Mouse (Mus musculus) kidney, postnatal 0 days (tissue): ENCODE results near the gene Ctdspl2. TPM values are rescaled to one million over a fixed set of nuclear protein-coding genes. Genes with fewer than 3 reads are reported as not detected.
"Not testable (repeated sequence)": the region's sequence is repeated elsewhere in the genome, so short reads cannot be mapped to it uniquely, and the experiment has no call there.

Source experiments
- ATAC-seq: fragments of 200-750 bp; cut with Nextera tagmentation; replicated peaks from 2 replicates; pipeline ENCODE4 v1.8.0; 2017; ENCODE audit warnings: low read depth, moderate number of reproducible peaks, moderate TSS enrichment, moderate library complexity; ENCODE audit not compliant: low FRiP score
- DNase-seq: peaks from one replicate; pipeline ENCODE4 v3.0.0-alpha.2; 2016; ENCODE audit warnings: low spot score
- H3K27ac ChIP-seq: fragments of 300-500 bp; sonication (generic); 2 replicates; pipeline ENCODE4 v1.5.1; 2014; ENCODE audit warnings: mild to moderate bottlenecking
- H3K27me3 ChIP-seq: fragments of 300-500 bp; sonication (generic); 2 replicates; pipeline ENCODE4 v1.6.1; 2014; ENCODE audit warnings: low read length, mixed read lengths; ENCODE audit not compliant: insufficient read depth
- H3K36me3 ChIP-seq: fragments of 300-500 bp; sonication (generic); 2 replicates; pipeline ENCODE4 v1.6.1; 2014; ENCODE audit warnings: low read length, mixed read lengths; ENCODE audit not compliant: insufficient read depth
- H3K4me1 ChIP-seq: fragments of 300-500 bp; sonication (generic); replicated peaks from 2 replicates; pipeline ENCODE4 v1.6.1; 2014; ENCODE audit warnings: antibody characterized with exemption, low read length, mixed read lengths; ENCODE audit not compliant: insufficient read depth
- H3K4me2 ChIP-seq: fragments of 300-500 bp; sonication (generic); 2 replicates; pipeline ENCODE4 v1.6.1; 2014; ENCODE audit warnings: mild to moderate bottlenecking, low read length, moderate library complexity, mixed read lengths
- H3K4me3 ChIP-seq: fragments of 300-500 bp; sonication (generic); replicated peaks from 2 replicates; pipeline ENCODE4 v1.5.1; 2014; ENCODE audit warnings: low read depth, low read length
- H3K9ac ChIP-seq: fragments of 300-500 bp; sonication (generic); 2 replicates; pipeline ENCODE4 v1.6.1; 2014; ENCODE audit warnings: low read depth, low read length
- H3K9me3 ChIP-seq: fragments of 300-500 bp; sonication (generic); replicated peaks from 2 replicates; pipeline ENCODE4 v1.6.1; 2016; ENCODE audit warnings: low read length, inconsistent platforms, mixed read lengths
- CTCF ChIP-seq: IDR thresholded peaks from 2 replicates; pipeline ENCODE4 v1.5.1; 2016; ENCODE audit warnings: antibody characterized with exemption, low read depth, mild to moderate bottlenecking, moderate library complexity
- WGBS: fragments of 180-500 bp; shearing (Covaris S2); extraction: QIAGEN DNeasy Blood & Tissue Kit; methylation state at CpG from one replicate; pipeline ENCODE4 v1.1.7; 2014; 5-methylcytosine and 5-hydroxymethylcytosine counted together
- polyA plus RNA-seq: library from polyadenylated mRNA; unstranded; fragments of >200 nt; fragmentation: Nextera tagmentation; extraction: Ambion mirVana; gene quantifications from 2 replicates; pipeline ENCODE4 v1.2.1, GENCODE M21; 2015

Ctdspl2 gene
- polyA plus RNA-seq, 1 experiment from 2014 or later = 38.9 TPM

GRCm38 (mm10) chr2:122022284-122022683 lies 66.5 kb downstream of the Ctdspl2 start:
- Histone ChIP-seq H3K9me3 (no peaks in the 10 kb centered on the region), H3K27me3 (no peaks in the 10 kb centered on the region), H3K4me2 (no peak overlapping the region), H3K4me3 (no peak overlapping the region), H3K27ac (no peak overlapping the region), H3K9ac (no peak overlapping the region), H3K4me1 (no peaks in the 10 kb centered on the region), H3K36me3 (no peaks in the 10 kb centered on the region)
- no peak for DNase-seq
- WGBS = 70% methylated on average over 2 of the region's 2 CpGs
- TF ChIP-seq CTCF = peak; percentile 49
- ATAC-seq = no peak

GRCm38 (mm10) chr2:122027091-122027490 lies 71.3 kb downstream of the Ctdspl2 start:
- H3K27me3 ChIP-seq, H3K9ac ChIP-seq, H3K27ac ChIP-seq, H3K4me3 ChIP-seq, ATAC-seq, H3K36me3 ChIP-seq, DNase-seq, H3K9me3 ChIP-seq, H3K4me1 ChIP-seq: not testable (repeated sequence)
- WGBS = 95% methylated on average over 10 of the region's 10 CpGs
- H3K4me2 ChIP-seq = peak overlapping the region; percentile 64; the same call in 1 of the 2 replicates

GRCm38 (mm10) chr2:122027862-122028755 lies 72.3 kb downstream of the Ctdspl2 start, which contains the start of gene Eif3j1:
Eif3j1 (plus strand) TSS chr2:122028546.
- Histone ChIP-seq H3K4me2 (peak within 1 kb of the TSS; percentile 79), H3K9me3 (no peaks in the 10 kb centered on the region), H3K27ac (peak within 1 kb of the TSS; percentile 92), H3K4me1 (no peaks in the 10 kb centered on the region), H3K36me3 (no peaks in the 10 kb centered on the region), H3K9ac (peak within 1 kb of the TSS; percentile 93), H3K4me3 (peak within 1 kb of the TSS; percentile 86), H3K27me3 (no peaks in the 10 kb centered on the region)
- ATAC-seq (peak; percentile 100), DNase-seq (peak; percentile 96)
- under 1% methylated on average over 52 of the region's 67 CpGs for whole genome bisulfite sequencing
- TF ChIP-seq CTCF = no peak

- Histone ChIP-seq H3K4me1 (no peaks in the 10 kb centered on the region), H3K27me3 (no peaks in the 10 kb centered on the region), H3K27ac (peak overlapping the region; percentile 92), H3K4me2 (peak overlapping the region; percentile 79), H3K9ac (peak overlapping the region; percentile 93), H3K36me3 (0 out of 2 replicates have a peak, but pooled peaks cover 3% of the 10 kb centered on the region), H3K4me3 (peak overlapping the region; percentile 86), H3K9me3 (no peaks in the 10 kb centered on the region)
- DNase-seq (peak; percentile 57), ATAC-seq (peak; percentile 57)
- WGBS = 1% methylated on average over 65 of the region's 71 CpGs
- peak; percentile 23; the same call in 1 of the 2 replicates for TF ChIP-seq CTCF
These were observed 73.2 kb downstream of the Ctdspl2 start for GRCm38 (mm10) chr2:122028756-122029700.

- Histone ChIP-seq H3K4me2 (no peak overlapping the region), H3K36me3 (0 out of 2 replicates have a peak, but pooled peaks cover 3% of the 10 kb centered on the region)
- 61% methylated on average over 5 of the region's 6 CpGs for WGBS
These were observed 76.2 kb downstream of the Ctdspl2 start for GRCm38 (mm10) chr2:122031970-122032369.

GRCm38 (mm10) chr2:122036064-122036463 lies 80.3 kb downstream of the Ctdspl2 start:
- no peaks in the 10 kb centered on the region for H3K27me3 ChIP-seq
- no peak for DNase-seq
- H3K36me3 ChIP-seq = 0 out of 2 replicates have a peak, but pooled peaks cover 7% of the 10 kb centered on the region
- no peaks in the 10 kb centered on the region for H3K4me1 ChIP-seq
- H3K9ac ChIP-seq = no peak overlapping the region
- H3K4me2 ChIP-seq = no peak overlapping the region
- TF ChIP-seq CTCF = no peak
- H3K9me3 ChIP-seq = no peaks in the 10 kb centered on the region
- no peak overlapping the region for H3K4me3 ChIP-seq
- no peak for ATAC-seq
- WGBS = 93% methylated on average over 3 of the region's 3 CpGs
- H3K27ac ChIP-seq = no peak overlapping the region

More at GRCm38 (mm10) chr2:122031970-122032369, 76.2 kb downstream of the Ctdspl2 start:
- Histone ChIP-seq H3K27ac (no peak overlapping the region), H3K9ac (no peak overlapping the region), H3K4me3 (no peak overlapping the region), H3K4me1 (no peaks in the 10 kb centered on the region), H3K9me3 (no peaks in the 10 kb centered on the region), H3K27me3 (no peaks in the 10 kb centered on the region)
- no peak for ATAC-seq
- TF ChIP-seq CTCF = no peak
- no peak for DNase-seq
